Mouse (Mus musculus): ENCODE measurements around the gene Pold4. TPM values are rescaled to one million over a fixed set of nuclear protein-coding genes. Genes with fewer than 3 reads are reported as not detected.

Gene Pold4
- total and polyA plus RNA-seq, 2 experiments from 2014 or later: 20.8 to 37.7 TPM

DNA sequence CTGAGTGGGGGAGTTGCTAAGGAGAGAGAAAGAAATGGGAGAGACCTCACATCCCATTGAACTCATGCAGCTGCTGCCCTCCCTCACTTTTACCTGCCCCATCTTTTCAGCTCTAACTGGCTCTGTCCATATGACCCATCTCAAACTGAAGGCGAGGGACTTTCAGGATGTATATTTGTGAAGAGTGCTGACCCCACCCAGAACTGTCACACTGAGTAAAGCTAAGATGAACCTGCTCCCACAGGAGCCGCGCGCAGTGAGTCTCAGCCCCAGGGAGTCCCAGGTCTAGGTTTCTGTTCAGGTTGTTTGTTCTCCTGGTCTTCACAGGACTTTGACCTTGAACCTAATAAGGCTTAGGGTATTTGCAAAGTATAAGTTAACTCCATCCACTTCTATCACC, 2.8 kb upstream of the Pold4 start:
- no peaks in the 10 kb centered on the region for H3K9me3 ChIP-seq (ENCODE audit: low read length)
- no peak overlapping the region for H3K27ac ChIP-seq (ENCODE audit: low read depth, low read length)
- DNase-seq (ENCODE audit: low spot score): no peak
- H3K9ac ChIP-seq (replicated peaks; ENCODE audit: low read length, poor library complexity, severe bottlenecking): no peak overlapping the region
- TF ChIP-seq CTCF (IDR thresholded peaks at IDR 0.05): no peak
- H3K4me2 ChIP-seq (ENCODE audit: low read depth, low read length, poor library complexity, severe bottlenecking): no peak overlapping the region
- H3K4me1 ChIP-seq (ENCODE audit: insufficient read depth, low read length): peaks cover 4% of the 10 kb centered on the region; the same call in 1 of the 2 replicates
- no peak overlapping the region for H3K4me3 ChIP-seq (ENCODE audit: low read depth, low read length)
- ATAC-seq (ENCODE audit: low FRiP score): no peak
- WGBS: 75% methylated on average over 4 of the region's 4 CpGs
- H3K36me3 ChIP-seq (ENCODE audit: insufficient read depth, low read length): no peaks in the 10 kb centered on the region
- peaks cover 3% of the 10 kb centered on the region; the same call in 1 of the 2 replicates for H3K27me3 ChIP-seq (ENCODE audit: insufficient read depth, low read length)

DNA sequence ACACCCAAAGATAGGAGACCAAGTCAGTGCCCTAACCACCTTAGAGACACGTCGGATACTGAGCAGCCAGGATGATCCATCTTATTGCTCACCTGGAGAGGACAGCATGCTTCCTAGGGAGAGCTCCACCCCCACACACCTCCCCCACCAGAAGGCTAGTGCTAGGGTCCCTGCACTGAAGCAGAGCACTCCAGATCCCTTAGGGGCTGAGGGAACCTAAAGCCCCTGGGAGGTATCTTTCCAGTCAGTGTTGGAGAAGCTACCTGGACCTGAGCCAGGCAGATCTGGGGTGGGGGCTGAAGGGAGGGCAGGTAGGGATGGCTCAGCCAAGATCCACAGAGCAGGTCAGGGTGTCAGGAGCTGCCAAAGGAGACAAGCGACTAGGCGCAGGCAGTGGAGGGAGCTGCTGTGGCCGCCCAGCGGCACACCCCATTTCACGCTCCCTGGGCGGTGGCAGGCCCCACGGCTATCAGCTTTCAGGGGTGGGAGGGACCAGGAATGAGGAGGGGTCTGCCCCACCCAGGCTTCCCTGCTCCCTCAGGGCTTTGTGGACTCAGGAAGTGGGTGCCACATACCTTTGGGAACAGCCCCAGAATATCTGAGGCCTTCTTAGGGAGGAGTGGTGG, 2.1 kb upstream of the Pold4 start:
- 52% methylated on average over 9 of the region's 9 CpGs for WGBS
- DNase-seq (ENCODE audit: low spot score) (no peak), ATAC-seq (ENCODE audit: low FRiP score) (no peak)
- no peak for TF ChIP-seq CTCF (IDR thresholded peaks at IDR 0.05)
- Histone ChIP-seq H3K4me3 (ENCODE audit: low read depth, low read length) (no peak overlapping the region), H3K9ac (replicated peaks; ENCODE audit: low read length, poor library complexity, severe bottlenecking) (no peak overlapping the region), H3K4me2 (ENCODE audit: low read depth, low read length, poor library complexity, severe bottlenecking) (no peak overlapping the region), H3K27me3 (ENCODE audit: insufficient read depth, low read length) (peaks cover 3% of the 10 kb centered on the region; the same call in 1 of the 2 replicates), H3K36me3 (ENCODE audit: insufficient read depth, low read length) (no peaks in the 10 kb centered on the region), H3K27ac (ENCODE audit: low read depth, low read length) (no peak overlapping the region), H3K9me3 (ENCODE audit: low read length) (no peaks in the 10 kb centered on the region), H3K4me1 (ENCODE audit: insufficient read depth, low read length) (peaks cover 4% of the 10 kb centered on the region; the same call in 1 of the 2 replicates)

DNA sequence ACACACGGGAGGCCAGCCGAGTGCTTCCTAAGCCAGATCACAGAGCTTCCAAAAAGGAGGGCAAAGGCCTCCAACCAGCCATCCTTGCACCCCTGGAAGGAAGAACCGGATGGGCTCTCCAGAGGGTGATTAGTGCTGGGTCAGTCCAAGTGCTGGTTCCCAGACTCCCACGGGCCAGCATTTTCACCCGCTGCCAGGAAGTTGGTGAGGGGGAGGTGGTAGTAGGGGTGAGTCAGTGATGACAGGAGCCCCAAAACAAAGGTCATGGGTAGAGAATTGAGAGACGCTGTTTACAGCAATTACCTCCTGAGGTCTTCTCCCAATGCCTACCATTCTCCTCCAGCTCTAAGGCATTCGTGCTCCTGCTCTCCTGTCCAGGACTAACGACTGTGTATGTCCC, 1.3 kb upstream of the Pold4 start:
- 70% methylated on average over 8 of the region's 8 CpGs for WGBS

DNA sequence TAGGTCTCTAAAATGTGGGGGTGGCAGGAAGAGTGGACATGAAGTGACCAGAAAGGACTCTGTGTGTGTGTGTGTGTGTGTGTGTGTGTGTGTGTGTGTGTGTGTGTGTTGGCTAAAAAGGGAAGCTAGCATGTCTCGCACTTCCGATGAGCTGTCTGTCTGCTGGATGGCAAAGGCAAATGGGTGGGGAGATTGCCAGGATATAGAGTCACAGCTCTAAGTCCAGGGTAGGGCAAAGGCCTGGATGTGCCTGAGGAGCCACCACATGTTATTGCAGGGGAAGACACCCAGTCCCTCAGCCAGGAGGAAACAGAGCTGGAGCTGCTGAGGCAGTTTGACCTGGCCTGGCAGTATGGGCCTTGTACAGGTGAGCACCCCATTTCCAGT, 480 bp downstream of the Pold4 start:
- peak overlapping the region; percentile 64 for H3K9ac ChIP-seq (replicated peaks; ENCODE audit: low read length, poor library complexity, severe bottlenecking)
- ATAC-seq (ENCODE audit: low FRiP score): no peak; the same call in 1 of the 2 replicates
- peak overlapping the region; percentile 76 for H3K4me2 ChIP-seq (ENCODE audit: low read depth, low read length, poor library complexity, severe bottlenecking)
- H3K4me1 ChIP-seq (ENCODE audit: insufficient read depth, low read length): peaks cover 4% of the 10 kb centered on the region; the same call in 1 of the 2 replicates
- no peaks in the 10 kb centered on the region for H3K9me3 ChIP-seq (ENCODE audit: low read length)
- TF ChIP-seq CTCF (IDR thresholded peaks at IDR 0.05): no peak
- peak overlapping the region; percentile 47 for H3K4me3 ChIP-seq (ENCODE audit: low read depth, low read length)
- peaks cover 3% of the 10 kb centered on the region; the same call in 1 of the 2 replicates for H3K27me3 ChIP-seq (ENCODE audit: insufficient read depth, low read length)
- H3K36me3 ChIP-seq (ENCODE audit: insufficient read depth, low read length): no peaks in the 10 kb centered on the region
- DNase-seq (ENCODE audit: low spot score): no peak
- peak overlapping the region; percentile 77 for H3K27ac ChIP-seq (ENCODE audit: low read depth, low read length)
- WGBS: 21% methylated on average over 2 of the region's 2 CpGs

More for the DNA sequence above, 1.3 kb upstream of the Pold4 start:
- DNase-seq (ENCODE audit: low spot score) (no peak), ATAC-seq (ENCODE audit: low FRiP score) (no peak)
- no peak for TF ChIP-seq CTCF (IDR thresholded peaks at IDR 0.05)
- Histone ChIP-seq H3K9me3 (ENCODE audit: low read length) (no peaks in the 10 kb centered on the region), H3K27ac (ENCODE audit: low read depth, low read length) (no peak overlapping the region), H3K9ac (replicated peaks; ENCODE audit: low read length, poor library complexity, severe bottlenecking) (no peak overlapping the region), H3K36me3 (ENCODE audit: insufficient read depth, low read length) (no peaks in the 10 kb centered on the region), H3K4me2 (ENCODE audit: low read depth, low read length, poor library complexity, severe bottlenecking) (no peak overlapping the region), H3K4me1 (ENCODE audit: insufficient read depth, low read length) (peaks cover 4% of the 10 kb centered on the region; the same call in 1 of the 2 replicates), H3K27me3 (ENCODE audit: insufficient read depth, low read length) (peaks cover 3% of the 10 kb centered on the region; the same call in 1 of the 2 replicates), H3K4me3 (ENCODE audit: low read depth, low read length) (no peak overlapping the region)

DNA sequence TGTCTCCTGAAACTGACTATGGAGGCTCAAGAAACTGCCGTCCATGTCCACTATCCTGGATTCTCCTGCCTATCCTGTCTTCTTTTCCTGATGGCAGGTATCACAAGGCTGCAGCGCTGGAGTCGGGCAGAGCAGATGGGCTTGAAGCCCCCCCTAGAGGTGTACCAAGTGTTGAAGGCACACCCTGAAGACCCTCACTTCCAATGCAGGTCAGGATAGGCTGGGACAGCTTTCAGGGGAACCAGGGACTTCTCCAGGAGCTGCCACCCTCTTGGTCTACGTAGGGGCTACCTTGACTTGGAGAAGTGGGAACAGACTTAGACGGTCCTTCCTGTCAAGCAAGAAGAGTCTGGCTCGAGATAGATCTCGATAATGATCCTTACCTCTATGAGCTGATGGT, 952 bp downstream of the Pold4 start:
- Histone ChIP-seq H3K27me3 (ENCODE audit: insufficient read depth, low read length) (peaks cover 3% of the 10 kb centered on the region; the same call in 1 of the 2 replicates), H3K4me3 (ENCODE audit: low read depth, low read length) (0 out of 2 replicates have a peak overlapping the region, but pooled peaks have one; percentile 47), H3K4me1 (ENCODE audit: insufficient read depth, low read length) (peaks cover 4% of the 10 kb centered on the region; the same call in 1 of the 2 replicates), H3K9me3 (ENCODE audit: low read length) (no peaks in the 10 kb centered on the region), H3K36me3 (ENCODE audit: insufficient read depth, low read length) (no peaks in the 10 kb centered on the region), H3K9ac (replicated peaks; ENCODE audit: low read length, poor library complexity, severe bottlenecking) (0 out of 2 replicates have a peak overlapping the region, but pooled peaks have one; percentile 24), H3K27ac (ENCODE audit: low read depth, low read length) (no peak overlapping the region), H3K4me2 (ENCODE audit: low read depth, low read length, poor library complexity, severe bottlenecking) (peak overlapping the region; percentile 76)
- WGBS: 81% methylated on average over 7 of the region's 7 CpGs
- no peak for TF ChIP-seq CTCF (IDR thresholded peaks at IDR 0.05)
- ATAC-seq (ENCODE audit: low FRiP score): no peak
- DNase-seq (ENCODE audit: low spot score): no peak

DNA sequence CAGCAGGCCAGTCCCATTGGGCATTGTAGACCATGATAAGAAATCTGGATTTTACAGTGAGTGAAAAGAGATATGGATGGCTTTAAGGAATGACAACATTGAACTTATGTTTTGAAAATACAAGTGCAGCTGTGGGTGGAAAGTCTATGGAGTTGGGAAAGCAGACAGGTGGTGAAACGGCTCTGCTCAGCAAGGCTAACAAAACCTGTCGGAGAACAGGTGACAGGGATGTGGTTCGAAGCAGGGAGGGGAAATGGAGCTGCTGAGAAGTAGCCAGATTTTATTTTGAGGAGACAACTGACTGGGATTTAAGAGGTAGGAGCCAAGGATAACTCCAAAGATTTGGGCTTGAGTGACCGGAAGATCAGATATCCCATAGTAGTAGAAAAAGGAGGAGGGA, 2.8 kb downstream of the Pold4 start:
- H3K27me3 ChIP-seq (ENCODE audit: insufficient read depth, low read length): 0 out of 2 replicates have a peak, but pooled peaks cover 3% of the 10 kb centered on the region
- no peak for DNase-seq (ENCODE audit: low spot score)
- peaks cover 4% of the 10 kb centered on the region; the same call in 1 of the 2 replicates for H3K4me1 ChIP-seq (ENCODE audit: insufficient read depth, low read length)
- 85% methylated on average over 4 of the region's 4 CpGs for WGBS
- H3K36me3 ChIP-seq (ENCODE audit: insufficient read depth, low read length): no peaks in the 10 kb centered on the region
- no peak for ATAC-seq (ENCODE audit: low FRiP score)
- no peak overlapping the region for H3K4me2 ChIP-seq (ENCODE audit: low read depth, low read length, poor library complexity, severe bottlenecking)
- H3K27ac ChIP-seq (ENCODE audit: low read depth, low read length): no peak overlapping the region
- no peak overlapping the region for H3K9ac ChIP-seq (replicated peaks; ENCODE audit: low read length, poor library complexity, severe bottlenecking)
- no peak for TF ChIP-seq CTCF (IDR thresholded peaks at IDR 0.05)
- no peak overlapping the region for H3K4me3 ChIP-seq (ENCODE audit: low read depth, low read length)
- no peaks in the 10 kb centered on the region for H3K9me3 ChIP-seq (ENCODE audit: low read length)

All from midbrain, postnatal 0 days (tissue).